Mouse (Mus musculus) limb, embryonic 11.5 days (tissue): ENCODE results near the gene Rpl37a. TPM values are rescaled to one million over a fixed set of nuclear protein-coding genes. Genes with fewer than 3 reads are reported as not detected.

Experiments
- ATAC-seq: fragments of 200-750 bp; cut with Nextera tagmentation; 2 replicates; pipeline ENCODE4 v1.8.0; 2017; ENCODE audit warnings: low read depth; ENCODE audit not compliant: insufficient number of reproducible peaks, low FRiP score, low TSS enrichment
- DNase-seq: peaks from one replicate; pipeline ENCODE4 v3.0.0-alpha.2; 2015; ENCODE audit warnings: low spot score
- H3K27ac ChIP-seq: fragments of 300-500 bp; sonication (generic); replicated peaks from 2 replicates; pipeline ENCODE4 v1.5.1; 2014; ENCODE audit warnings: low read depth, mild to moderate bottlenecking, low read length
- H3K27me3 ChIP-seq: fragments of 300-500 bp; sonication (generic); 2 replicates; pipeline ENCODE4 v1.6.1; 2014; ENCODE audit warnings: mild to moderate bottlenecking, low read length, mixed read lengths; ENCODE audit not compliant: control insufficient read depth, insufficient read depth
- H3K36me3 ChIP-seq: fragments of 300-500 bp; sonication (generic); 2 replicates; pipeline ENCODE4 v1.6.1; 2014; ENCODE audit warnings: mild to moderate bottlenecking, low read length, moderate library complexity, mixed read lengths; ENCODE audit not compliant: control insufficient read depth, insufficient read depth
- H3K4me1 ChIP-seq: fragments of 300-500 bp; sonication (generic); 2 replicates; pipeline ENCODE4 v1.6.1; 2014; ENCODE audit warnings: low read length, mixed read lengths; ENCODE audit not compliant: control insufficient read depth, insufficient read depth
- H3K4me2 ChIP-seq: fragments of 300-500 bp; sonication (generic); 2 replicates; pipeline ENCODE4 v1.6.1; 2014; ENCODE audit warnings: low read depth, mild to moderate bottlenecking, moderate library complexity; ENCODE audit not compliant: severe bottlenecking
- H3K4me3 ChIP-seq: fragments of 300-500 bp; sonication (generic); 2 replicates; pipeline ENCODE4 v1.5.1; 2014; ENCODE audit warnings: low read depth, low read length
- H3K9ac ChIP-seq: fragments of 300-500 bp; sonication (generic); 2 replicates; pipeline ENCODE4 v1.6.1; 2014; ENCODE audit warnings: mild to moderate bottlenecking, low read length
- H3K9me3 ChIP-seq: fragments of 300-500 bp; sonication (generic); 2 replicates; pipeline ENCODE4 v1.6.1; 2016; ENCODE audit warnings: low read length; ENCODE audit not compliant: control insufficient read depth
- WGBS: fragments of 180-500 bp; shearing (Covaris S2); extraction: QIAGEN DNeasy Blood & Tissue Kit; methylation state at CpG from one replicate; pipeline ENCODE4 v1.1.7; 2014; 5-methylcytosine and 5-hydroxymethylcytosine counted together
- polyA plus RNA-seq: library from polyadenylated mRNA; unstranded; fragments of >200 nt; fragmentation: Nextera tagmentation; extraction: Ambion mirVana; gene quantifications from 2 replicates; pipeline ENCODE4 v1.2.1, GENCODE M21; 2014

Gene Rpl37a
- polyA plus RNA-seq, 1 experiment from 2014 or later, result 1,800 TPM

GRCm38 (mm10) chr1:72724354-72724753, 13.3 kb downstream of the Rpl37a start:
- no peak overlapping the region for H3K27ac ChIP-seq
- H3K27me3 ChIP-seq, result no peaks in the 10 kb centered on the region
- no peak for ATAC-seq
- DNase-seq, result no peak
- peaks cover 8% of the 10 kb centered on the region; the same call in 1 of the 2 replicates for H3K4me1 ChIP-seq
- no peaks in the 10 kb centered on the region for H3K36me3 ChIP-seq
- no peak overlapping the region for H3K4me3 ChIP-seq
- H3K9me3 ChIP-seq, result no peaks in the 10 kb centered on the region
- no peak overlapping the region for H3K4me2 ChIP-seq
- 78% methylated on average over 2 of the region's 2 CpGs for WGBS
- no peak overlapping the region for H3K9ac ChIP-seq

GRCm38 (mm10) chr1:72725941-72726340, 14.9 kb downstream of the Rpl37a start:
- Histone ChIP-seq H3K9me3 (no peaks in the 10 kb centered on the region), H3K27ac (no peak overlapping the region), H3K4me3 (no peak overlapping the region), H3K27me3 (no peaks in the 10 kb centered on the region), H3K4me2 (no peak overlapping the region), H3K9ac (no peak overlapping the region), H3K4me1 (peaks cover 10% of the 10 kb centered on the region), H3K36me3 (no peaks in the 10 kb centered on the region)
- DNase-seq (no peak), ATAC-seq (no peak)
- 92% methylated on average over 13 of the region's 13 CpGs for whole genome bisulfite sequencing

- no peak overlapping the region for H3K4me2 ChIP-seq
- no peak overlapping the region for H3K9ac ChIP-seq
- peaks cover 10% of the 10 kb centered on the region for H3K4me1 ChIP-seq
- no peak overlapping the region for H3K4me3 ChIP-seq
- WGBS, result 47% methylated on average over 4 of the region's 4 CpGs
- no peaks in the 10 kb centered on the region for H3K27me3 ChIP-seq
- H3K9me3 ChIP-seq, result no peaks in the 10 kb centered on the region
- no peak overlapping the region for H3K27ac ChIP-seq
- no peak for ATAC-seq
- no peak for DNase-seq
- H3K36me3 ChIP-seq, result no peaks in the 10 kb centered on the region
Observed at GRCm38 (mm10) chr1:72728781-72729180, 17.7 kb downstream of the Rpl37a start.

GRCm38 (mm10) chr1:72730126-72730525, 19.0 kb downstream of the Rpl37a start:
- H3K4me1 ChIP-seq, result peaks cover 10% of the 10 kb centered on the region
- ATAC-seq (no peak), DNase-seq (no peak)
- H3K27ac ChIP-seq, result no peak overlapping the region
- H3K9me3 ChIP-seq, result no peaks in the 10 kb centered on the region
- H3K27me3 ChIP-seq, result no peaks in the 10 kb centered on the region
- H3K9ac ChIP-seq, result no peak overlapping the region
- no peaks in the 10 kb centered on the region for H3K36me3 ChIP-seq
- WGBS, result 59% methylated on average over 10 of the region's 10 CpGs
- no peak overlapping the region for H3K4me3 ChIP-seq
- no peak overlapping the region for H3K4me2 ChIP-seq

- Histone ChIP-seq H3K4me2 (no peak overlapping the region), H3K27ac (no peak overlapping the region), H3K4me1 (peaks cover 12% of the 10 kb centered on the region), H3K27me3 (no peaks in the 10 kb centered on the region), H3K9me3 (no peaks in the 10 kb centered on the region), H3K9ac (no peak overlapping the region), H3K36me3 (no peaks in the 10 kb centered on the region), H3K4me3 (no peak overlapping the region)
- 85% methylated on average over 9 of the region's 9 CpGs for WGBS
- DNase-seq, result no peak
- no peak for ATAC-seq
Observed at GRCm38 (mm10) chr1:72733191-72733691, 22.2 kb downstream of the Rpl37a start.

- no peaks in the 10 kb centered on the region for H3K9me3 ChIP-seq
- ATAC-seq (peak; percentile 21; the same call in 1 of the 2 replicates), DNase-seq (no peak)
- 50% methylated on average over 13 of the region's 13 CpGs for WGBS
- no peaks in the 10 kb centered on the region for H3K27me3 ChIP-seq
- no peak overlapping the region for H3K4me3 ChIP-seq
- no peak overlapping the region for H3K4me2 ChIP-seq
- no peak overlapping the region; the same call in 1 of the 2 replicates for H3K9ac ChIP-seq
- H3K4me1 ChIP-seq, result 0 out of 2 replicates have a peak, but pooled peaks cover 2% of the 10 kb centered on the region
- H3K27ac ChIP-seq, result no peak overlapping the region
- no peaks in the 10 kb centered on the region for H3K36me3 ChIP-seq
Observed at GRCm38 (mm10) chr1:72736397-72737125, 25.5 kb downstream of the Rpl37a start.

GRCm38 (mm10) chr1:72738946-72739680, 28.0 kb downstream of the Rpl37a start:
- 86% methylated on average over 15 of the region's 15 CpGs for WGBS
- no peaks in the 10 kb centered on the region for H3K36me3 ChIP-seq
- H3K4me2 ChIP-seq, result no peak overlapping the region
- no peak overlapping the region for H3K27ac ChIP-seq
- no peaks in the 10 kb centered on the region for H3K9me3 ChIP-seq
- no peak for DNase-seq
- no peaks in the 10 kb centered on the region for H3K27me3 ChIP-seq
- ATAC-seq, result no peak
- no peak overlapping the region for H3K4me3 ChIP-seq
- no peak overlapping the region for H3K9ac ChIP-seq
- 0 out of 2 replicates have a peak, but pooled peaks cover 2% of the 10 kb centered on the region for H3K4me1 ChIP-seq

- DNase-seq, result no peak
- H3K4me2 ChIP-seq, result no peak overlapping the region
- no peak overlapping the region for H3K4me3 ChIP-seq
- no peaks in the 10 kb centered on the region for H3K36me3 ChIP-seq
- WGBS, result 85% methylated on average over 10 of the region's 10 CpGs
- no peak overlapping the region for H3K27ac ChIP-seq
- H3K9ac ChIP-seq, result no peak overlapping the region
- no peaks in the 10 kb centered on the region for H3K9me3 ChIP-seq
- 0 out of 2 replicates have a peak, but pooled peaks cover 2% of the 10 kb centered on the region for H3K4me1 ChIP-seq
- no peaks in the 10 kb centered on the region for H3K27me3 ChIP-seq
- no peak for ATAC-seq
Observed at GRCm38 (mm10) chr1:72739681-72740063, 28.6 kb downstream of the Rpl37a start.
